Mouse (Mus musculus) intestine, postnatal 0 days (tissue): ENCODE results near the gene Arhgap8. TPM values are rescaled to one million over a fixed set of nuclear protein-coding genes. Genes with fewer than 3 reads are reported as not detected.

Experiments
- ATAC-seq: fragments of 200-750 bp; cut with Nextera tagmentation; 2 replicates; pipeline ENCODE4 v1.8.0; 2017; ENCODE audit warnings: mild to moderate bottlenecking, moderate TSS enrichment, moderate library complexity
- H3K27ac ChIP-seq: fragments of 300-500 bp; sonication (generic); 2 replicates; pipeline ENCODE4 v1.5.1; 2014; ENCODE audit warnings: mild to moderate bottlenecking, low read depth, low read length, moderate library complexity
- H3K27me3 ChIP-seq: fragments of 300-500 bp; sonication (generic); replicated peaks from 2 replicates; pipeline ENCODE4 v1.6.1; 2014; ENCODE audit warnings: low read length, mixed read lengths; ENCODE audit not compliant: control insufficient read depth, insufficient read depth
- H3K36me3 ChIP-seq: fragments of 300-500 bp; sonication (generic); 2 replicates; pipeline ENCODE4 v1.6.1; 2014; ENCODE audit warnings: mild to moderate bottlenecking, moderate library complexity; ENCODE audit not compliant: control insufficient read depth, insufficient read depth
- H3K4me1 ChIP-seq: fragments of 300-500 bp; sonication (generic); replicated peaks from 2 replicates; pipeline ENCODE4 v1.6.1; 2014; ENCODE audit warnings: antibody characterized with exemption, low read length, mixed read lengths; ENCODE audit not compliant: control insufficient read depth, insufficient read depth
- H3K4me2 ChIP-seq: fragments of 300-500 bp; sonication (generic); replicated peaks from 2 replicates; pipeline ENCODE4 v1.6.1; 2014; ENCODE audit warnings: low read depth, mild to moderate bottlenecking, moderate library complexity
- H3K4me3 ChIP-seq: fragments of 300-500 bp; sonication (generic); 2 replicates; pipeline ENCODE4 v1.5.1; 2014; ENCODE audit warnings: low read depth, low read length
- H3K9ac ChIP-seq: fragments of 300-500 bp; sonication (generic); 2 replicates; pipeline ENCODE4 v1.6.1; 2014; ENCODE audit warnings: mild to moderate bottlenecking, low read depth, low read length
- H3K9me3 ChIP-seq: fragments of 300-500 bp; sonication (generic); 2 replicates; pipeline ENCODE4 v1.6.1; 2016; ENCODE audit warnings: mixed run types; ENCODE audit not compliant: control insufficient read depth
- CTCF ChIP-seq: sonication (generic); IDR thresholded peaks from 2 replicates; pipeline ENCODE4 v1.5.1; 2016; ENCODE audit warnings: low read depth, mild to moderate bottlenecking, control low read depth, antibody characterized with exemption, moderate library complexity
- WGBS: fragments of 180-500 bp; shearing (Covaris S2); extraction: QIAGEN DNeasy Blood & Tissue Kit; methylation state at CpG from one replicate; pipeline ENCODE4 v1.1.7; 2014; 5-methylcytosine and 5-hydroxymethylcytosine counted together
- polyA plus RNA-seq: library from polyadenylated mRNA; unstranded; fragments of >200 nt; fragmentation: Nextera tagmentation; extraction: Ambion mirVana; gene quantifications from 2 replicates; pipeline ENCODE4 v1.2.1, GENCODE M21; 2015

Arhgap8 gene
- polyA plus RNA-seq, 1 experiment from 2014 or later = 10.6 TPM

GRCm38 (mm10) chr15:84692645-84693044 is 27.2 kb upstream of the Arhgap8 start:
- Histone ChIP-seq H3K36me3 (peaks cover 71% of the 10 kb centered on the region), H3K27ac (no peak overlapping the region), H3K4me3 (no peak overlapping the region)

DNA sequence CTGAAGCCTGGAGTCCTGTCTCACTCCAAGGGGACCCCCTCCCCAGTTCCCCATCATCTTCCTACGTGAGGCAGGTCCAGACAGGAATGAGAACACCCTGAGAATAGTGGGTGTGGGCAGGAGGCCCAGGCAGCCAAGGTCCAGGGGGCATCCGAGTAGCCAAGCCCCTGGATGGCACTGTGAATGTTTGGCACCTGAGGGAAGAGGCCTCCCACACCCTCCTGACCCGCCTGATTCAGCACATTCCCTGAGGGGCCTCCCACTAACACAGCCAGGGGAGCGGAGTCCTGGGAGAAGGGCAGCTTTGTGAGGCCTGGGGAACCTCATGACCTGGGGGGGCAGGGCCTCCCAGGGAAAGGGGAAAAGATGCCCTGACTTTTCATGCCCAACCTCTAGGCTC is 23.8 kb upstream of the Arhgap8 start:
- 40% methylated on average over 4 of the region's 4 CpGs for WGBS

More at GRCm38 (mm10) chr15:84692645-84693044, 27.2 kb upstream of the Arhgap8 start:
- Histone ChIP-seq H3K9ac (no peak overlapping the region), H3K4me1 (0 out of 2 replicates have a peak, but pooled peaks cover 3% of the 10 kb centered on the region), H3K9me3 (no peaks in the 10 kb centered on the region), H3K27me3 (no peaks in the 10 kb centered on the region), H3K4me2 (no peak overlapping the region)
- TF ChIP-seq CTCF = peak; percentile 38; the same call in 1 of the 2 replicates
- WGBS = 81% methylated on average over 7 of the region's 7 CpGs
- ATAC-seq = no peak

DNA sequence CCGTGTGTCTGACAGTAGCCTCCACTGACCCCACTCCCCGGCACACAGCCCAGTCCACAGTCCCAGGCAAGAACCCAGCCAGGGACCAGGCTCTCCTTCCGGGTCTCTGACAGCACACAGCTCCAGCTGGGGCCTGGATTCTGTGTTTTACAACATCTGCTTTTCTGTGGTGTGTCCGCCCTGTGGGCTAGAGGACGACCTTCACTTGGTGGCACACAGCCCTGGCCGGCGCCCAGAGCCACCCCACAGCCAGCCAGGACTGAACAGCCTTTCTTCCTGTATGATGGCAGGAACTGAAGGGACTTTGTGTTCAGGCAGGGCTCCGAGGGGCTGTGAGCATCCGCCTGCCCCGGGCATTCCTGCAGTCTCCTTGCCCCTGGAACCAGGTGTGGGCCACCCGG is 22.2 kb upstream of the Arhgap8 start:
- 0 out of 2 replicates have a peak, but pooled peaks cover 5% of the 10 kb centered on the region for H3K4me1 ChIP-seq
- no peaks in the 10 kb centered on the region for H3K9me3 ChIP-seq
- no peak for TF ChIP-seq CTCF
- no peak for ATAC-seq
- peak overlapping the region; percentile 57 for H3K27ac ChIP-seq
- no peak overlapping the region; the same call in 1 of the 2 replicates for H3K9ac ChIP-seq
- H3K4me2 ChIP-seq = no peak overlapping the region
- peaks cover 74% of the 10 kb centered on the region for H3K36me3 ChIP-seq
- H3K4me3 ChIP-seq = no peak overlapping the region
- WGBS = 67% methylated on average over 11 of the region's 11 CpGs
- no peaks in the 10 kb centered on the region for H3K27me3 ChIP-seq

More for the DNA sequence above, 23.8 kb upstream of the Arhgap8 start:
- H3K9ac ChIP-seq = 0 out of 2 replicates have a peak overlapping the region, but pooled peaks have one; percentile 3
- H3K27me3 ChIP-seq = no peaks in the 10 kb centered on the region
- no peak for TF ChIP-seq CTCF
- no peak overlapping the region for H3K4me2 ChIP-seq
- H3K27ac ChIP-seq = peak overlapping the region; percentile 91
- no peak overlapping the region for H3K4me3 ChIP-seq
- H3K4me1 ChIP-seq = 0 out of 2 replicates have a peak, but pooled peaks cover 5% of the 10 kb centered on the region
- no peaks in the 10 kb centered on the region for H3K9me3 ChIP-seq
- H3K36me3 ChIP-seq = peaks cover 66% of the 10 kb centered on the region
- peak; percentile 76 for ATAC-seq

DNA sequence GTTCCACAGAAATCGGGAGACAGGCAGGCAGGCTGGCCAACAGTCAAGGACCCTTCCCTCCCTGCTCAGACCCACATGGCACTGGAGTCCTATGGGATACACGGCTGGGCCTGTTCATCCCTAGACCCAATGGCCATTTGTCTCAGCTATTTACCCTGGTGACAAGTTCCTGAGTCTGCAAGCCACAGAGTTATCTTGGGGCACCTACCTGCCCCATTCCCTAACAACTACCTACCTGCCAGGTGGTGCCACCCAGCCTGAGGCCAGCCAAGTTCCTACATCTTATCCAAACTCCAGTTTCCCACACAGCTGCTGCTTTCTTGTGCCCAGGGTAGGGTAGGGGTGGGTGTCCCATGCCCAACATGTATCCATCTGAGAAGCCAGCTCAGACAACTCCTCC is 21.7 kb upstream of the Arhgap8 start:
- no peaks in the 10 kb centered on the region for H3K9me3 ChIP-seq
- no peak overlapping the region for H3K9ac ChIP-seq
- WGBS = 59% methylated on average over 2 of the region's 2 CpGs

DNA sequence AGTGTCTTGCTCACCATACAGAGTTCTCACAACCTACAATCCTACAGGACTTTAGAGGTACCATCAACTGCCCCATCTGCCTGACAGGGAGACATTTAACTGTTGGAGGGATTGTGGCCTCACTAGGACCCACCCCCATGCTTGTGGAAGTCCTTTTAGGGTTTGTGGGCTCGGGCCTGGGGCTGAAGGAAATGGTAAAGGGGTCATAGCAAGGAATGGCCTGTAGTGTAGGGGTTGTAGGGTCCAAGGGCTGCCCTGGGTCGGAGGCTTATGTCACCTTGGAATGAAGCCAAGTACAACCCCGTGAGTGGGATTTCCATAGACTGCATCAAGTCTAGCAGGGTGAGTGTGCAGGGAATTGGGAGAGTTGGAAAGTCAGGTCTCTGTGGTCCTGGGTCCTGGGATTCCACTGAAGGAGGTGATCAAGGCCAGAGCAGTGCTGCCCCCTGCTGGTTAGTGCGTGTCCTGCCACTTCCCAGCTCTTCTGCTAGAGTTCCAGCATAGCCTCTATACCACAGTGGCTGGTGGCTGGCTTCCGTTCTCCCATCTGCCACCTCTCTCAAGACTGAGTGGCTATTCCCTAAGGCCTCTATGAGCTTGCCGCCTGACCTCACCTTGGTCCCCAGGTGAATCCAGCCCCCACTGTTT is 19.6 kb upstream of the Arhgap8 start:
- no peak overlapping the region for H3K4me2 ChIP-seq
- H3K36me3 ChIP-seq = peaks cover 67% of the 10 kb centered on the region
- 44% methylated on average over 6 of the region's 6 CpGs for WGBS
- H3K27ac ChIP-seq = no peak overlapping the region
- ATAC-seq = no peak
- H3K27me3 ChIP-seq = no peaks in the 10 kb centered on the region
- peak; percentile 95 for TF ChIP-seq CTCF
- H3K9me3 ChIP-seq = no peaks in the 10 kb centered on the region
- H3K4me3 ChIP-seq = no peak overlapping the region
- no peak overlapping the region for H3K9ac ChIP-seq
- 0 out of 2 replicates have a peak, but pooled peaks cover 5% of the 10 kb centered on the region for H3K4me1 ChIP-seq

More for the DNA sequence above, 21.7 kb upstream of the Arhgap8 start:
- Histone ChIP-seq H3K4me1 (0 out of 2 replicates have a peak, but pooled peaks cover 5% of the 10 kb centered on the region), H3K27ac (peak overlapping the region; percentile 57; the same call in 1 of the 2 replicates), H3K36me3 (peaks cover 74% of the 10 kb centered on the region), H3K4me3 (no peak overlapping the region), H3K27me3 (no peaks in the 10 kb centered on the region), H3K4me2 (no peak overlapping the region)
- ATAC-seq = no peak
- no peak for TF ChIP-seq CTCF

- Histone ChIP-seq H3K9me3 (no peaks in the 10 kb centered on the region), H3K27me3 (no peaks in the 10 kb centered on the region), H3K4me1 (0 out of 2 replicates have a peak, but pooled peaks cover 5% of the 10 kb centered on the region), H3K9ac (no peak overlapping the region), H3K4me2 (no peak overlapping the region), H3K27ac (no peak overlapping the region), H3K4me3 (no peak overlapping the region), H3K36me3 (peaks cover 64% of the 10 kb centered on the region)
- peak; percentile 89 for TF ChIP-seq CTCF
- ATAC-seq = peak; percentile 2; the same call in 1 of the 2 replicates
- 27% methylated on average over 4 of the region's 4 CpGs for WGBS
Observed at GRCm38 (mm10) chr15:84701947-84702346, 17.9 kb upstream of the Arhgap8 start.
